7 mouse cellular contexts compared by ENCODE assay signal in genomic region chr4:40850582-40850981, GRCm38 (mm10). TPM values are rescaled to one million over a fixed set of nuclear protein-coding genes. Genes with fewer than 3 reads are reported as not detected.
DNase-seq lines count a peak whose midpoint lies in the region; ATAC-seq and TF ChIP-seq lines count a peak whose summit lies in the region.

No protein-coding gene starts in this region.

- no peak for TF ChIP-seq CTCF in C2C12 (IDR thresholded peaks at IDR 0.05; ENCODE audit: control insufficient read depth, insufficient read depth, insufficient read length)
- no peak for TF ChIP-seq CTCF in lung, embryonic 14.5 days (IDR thresholded peaks at IDR 0.05; ENCODE audit: low read depth)

- H3K9me3 ChIP-seq in heart, embryonic 13.5 days = no peaks in the 10 kb centered on the region
- H3K9me3 ChIP-seq in lung, embryonic 14.5 days (ENCODE audit: low read depth, low read length) = no peaks in the 10 kb centered on the region

- peak overlapping the region; percentile 91 for H3K4me2 ChIP-seq in heart, embryonic 13.5 days
- peak overlapping the region; percentile 97 for H3K4me2 ChIP-seq in lung, embryonic 14.5 days

- H3K79me3 ChIP-seq in C2C12 (ENCODE audit: low read depth) = peaks cover 69% of the 10 kb centered on the region

- H3K9ac ChIP-seq in heart, embryonic 13.5 days = peak overlapping the region; percentile 100
- H3K9ac ChIP-seq in lung, embryonic 14.5 days = peak overlapping the region; percentile 90

- no peak for ATAC-seq in heart, embryonic 13.5 days (ENCODE audit: extremely low read depth, insufficient number of reproducible peaks, low FRiP score, low TSS enrichment)
- no peak for ATAC-seq in lung, embryonic 14.5 days (ENCODE audit: insufficient read depth)

- DNase-seq in adrenal gland, adult (ENCODE audit: inconsistent age in 2 of 2, low spot score in 1 of 2) = peak; percentile 79 to 93
- DNase-seq in lung, embryonic 14.5 days = no peak
- DNase-seq in frontal cortex, adult 2 months (ENCODE audit: extremely low spot score in 1 of 2, low spot score in 1 of 2) = no peak
- no peak for DNase-seq in cerebellum, postnatal 10 days
- no peak for DNase-seq in cerebellum, adult 18-20 months

- no peaks in the 10 kb centered on the region for H3K27me3 ChIP-seq in C2C12 (ENCODE audit: control insufficient read depth, insufficient read depth, insufficient read length)
- H3K27me3 ChIP-seq in heart, embryonic 13.5 days (replicated peaks) = no peaks in the 10 kb centered on the region
- H3K27me3 ChIP-seq in lung, embryonic 14.5 days (ENCODE audit: insufficient read depth, low read length) = no peaks in the 10 kb centered on the region

- peak overlapping the region; percentile 12 for H3K4me3 ChIP-seq in C2C12 (ENCODE audit: insufficient read depth, poor library complexity, severe bottlenecking)
- peak overlapping the region; percentile 97 for H3K4me3 ChIP-seq in heart, embryonic 13.5 days
- H3K4me3 ChIP-seq in lung, embryonic 14.5 days (ENCODE audit: low read depth, low read length) = peak overlapping the region; percentile 77

- peaks cover 73% of the 10 kb centered on the region for H3K4me1 ChIP-seq in heart, embryonic 13.5 days
- H3K4me1 ChIP-seq in lung, embryonic 14.5 days (ENCODE audit: insufficient read depth) = peaks cover 44% of the 10 kb centered on the region

- H3K27ac ChIP-seq in heart, embryonic 13.5 days (replicated peaks) = peak overlapping the region; percentile 98
- peak overlapping the region; percentile 55 for H3K27ac ChIP-seq in lung, embryonic 14.5 days (ENCODE audit: low read depth)

- WGBS in heart, embryonic 13.5 days = 10% methylated on average over 5 of the region's 5 CpGs
- WGBS in lung, embryonic 14.5 days = 20% methylated on average over 5 of the region's 5 CpGs

- no peaks in the 10 kb centered on the region for H3K36me3 ChIP-seq in C2C12 (ENCODE audit: control insufficient read depth, insufficient read depth)
- no peaks in the 10 kb centered on the region for H3K36me3 ChIP-seq in heart, embryonic 13.5 days
- no peaks in the 10 kb centered on the region for H3K36me3 ChIP-seq in lung, embryonic 14.5 days (ENCODE audit: insufficient read depth)

- peak overlapping the region; percentile 41 for H3ac ChIP-seq in C2C12 (ENCODE audit: control insufficient read depth, insufficient read length, low read depth)

- peaks cover 78% of the 10 kb centered on the region for H3K79me2 ChIP-seq in C2C12 (ENCODE audit: control insufficient read depth, insufficient read depth)

TF ChIP-seq in C2C12, 6 proteins besides CTCF, POLR2A, EP300 and RAD21:
- TF ChIP-seq CEBPB (IDR thresholded peaks at IDR 0.05; ENCODE audit: low read depth) (no peak), FOSL1 (IDR thresholded peaks at IDR 0.05; ENCODE audit: insufficient read depth, low read length, poor library complexity, severe bottlenecking) (no peak), MAX (IDR thresholded peaks at IDR 0.05) (no peak), MYOG (IDR thresholded peaks at IDR 0.05; ENCODE audit: control insufficient read depth, extremely low read depth, insufficient read length) (no peak), USF1 (IDR thresholded peaks at IDR 0.05; ENCODE audit: low read depth) (no peak), MYOD1 (IDR thresholded peaks at IDR 0.05; ENCODE audit: control insufficient read depth, insufficient read length, low read depth) (no peak)

RNA-seq across cellular contexts. Expression of gene B4galt1, which starts 3.2 kb away (rescaled TPM):
- polyA plus RNA-seq in C2C12 (2012; fragmentation: generic; extraction: Trizol) = 42.2 TPM
- polyA plus RNA-seq in heart, embryonic 13.5 days (2015; fragmentation: Nextera tagmentation; extraction: Ambion mirVana) = 46.2 and 48.1 TPM in 2 replicates
- polyA plus RNA-seq in lung, embryonic 14.5 days (2014; fragmentation: Nextera tagmentation; extraction: Ambion mirVana) = 64.4 and 66.5 TPM in 2 replicates
- 4.7 and 5.2 TPM in 2 replicates for polyA plus RNA-seq in frontal cortex, adult 2 months (2012; rRNA removed)

Comparison
In these comparisons a context has a peak if more than half of its experiments do, and no peak if none do; other contexts are left out.
1. H3K4me3 ChIP-seq: peak in every context shown above with its lines; median percentile 97 in heart, embryonic 13.5 days; 77 in lung, embryonic 14.5 days; 12 in C2C12.
2. DNase-seq: peak in adrenal gland, adult (2 of 2); none in lung, embryonic 14.5 days (single experiment), frontal cortex, adult 2 months (0 of 2), cerebellum, postnatal 10 days (0 of 2) and cerebellum, adult 18-20 months (0 of 2).